25 mouse cellular contexts compared by ENCODE assay signal in genomic region chr13:23693856-23694440, GRCm38 (mm10). TPM values are rescaled to one million over a fixed set of nuclear protein-coding genes. Genes with fewer than 3 reads are reported as not detected.
DNase-seq lines count a peak whose midpoint lies in the region; ATAC-seq and TF ChIP-seq lines count a peak whose summit lies in the region.
"Had no signal": no experiment of that assay in that cellular context is flagged by ENCODE, and none has a peak within 500 bp of the region (broad histone marks: within the 10 kb centered on the region; RNA-seq: fewer than 3 reads in every experiment).

No protein-coding gene starts in this region.

- ATAC-seq in kidney, embryonic 15.5 days (replicated peaks; ENCODE audit: low FRiP score) = no peak
- ATAC-seq in kidney, embryonic 16.5 days (ENCODE audit: low FRiP score, low TSS enrichment) = no peak
- no peak for ATAC-seq in liver, postnatal 0 days
- ATAC-seq: inflammation-experienced regulatory T-cells, adult 6 months; lung, postnatal 0 days had no signal

- no peak overlapping the region for H3K27ac ChIP-seq in kidney, embryonic 15.5 days
- H3K27ac ChIP-seq in embryonic facial prominence, embryonic 10.5 days (replicated peaks) = 0 out of 2 replicates have a peak overlapping the region, but pooled peaks have one; percentile 31
- 0 out of 2 replicates have a peak overlapping the region, but pooled peaks have one; percentile 53 for H3K27ac ChIP-seq in kidney, embryonic 16.5 days (ENCODE audit: low read length)
- H3K27ac ChIP-seq in liver, postnatal 0 days (ENCODE audit: low read depth) = no peak overlapping the region
- H3K27ac ChIP-seq: hindbrain, embryonic 13.5 days; limb, embryonic 12.5 days; liver, embryonic 15.5 days; midbrain, embryonic 12.5 days; neural tube, embryonic 15.5 days had no signal

- H3K4me1 ChIP-seq in kidney, embryonic 15.5 days = peaks cover 10% of the 10 kb centered on the region
- peaks cover 14% of the 10 kb centered on the region for H3K4me1 ChIP-seq in embryonic facial prominence, embryonic 10.5 days
- peaks cover 13% of the 10 kb centered on the region; the same call in 1 of the 2 replicates for H3K4me1 ChIP-seq in kidney, embryonic 16.5 days (ENCODE audit: insufficient read depth, low read length)
- peaks cover 19% of the 10 kb centered on the region for H3K4me1 ChIP-seq in liver, postnatal 0 days (ENCODE audit: insufficient read depth)

- H3K27me3 ChIP-seq in kidney, embryonic 15.5 days = no peaks in the 10 kb centered on the region
- no peaks in the 10 kb centered on the region for H3K27me3 ChIP-seq in embryonic facial prominence, embryonic 10.5 days (replicated peaks; ENCODE audit: low read depth, poor library complexity, severe bottlenecking)
- H3K27me3 ChIP-seq in kidney, embryonic 16.5 days (ENCODE audit: insufficient read depth, low read length) = no peaks in the 10 kb centered on the region
- no peaks in the 10 kb centered on the region for H3K27me3 ChIP-seq in liver, postnatal 0 days (ENCODE audit: insufficient read depth, low read length)
- H3K27me3 ChIP-seq: hindbrain, embryonic 13.5 days; limb, embryonic 12.5 days; liver, embryonic 15.5 days; midbrain, embryonic 12.5 days; neural tube, embryonic 15.5 days had no signal

- no peak overlapping the region for H3K9ac ChIP-seq in kidney, embryonic 15.5 days
- no peak overlapping the region for H3K9ac ChIP-seq in kidney, embryonic 16.5 days (replicated peaks; ENCODE audit: low read length)
- no peak overlapping the region for H3K9ac ChIP-seq in liver, postnatal 0 days (replicated peaks)
- H3K9ac ChIP-seq: hindbrain, embryonic 13.5 days; limb, embryonic 12.5 days; liver, embryonic 15.5 days; midbrain, embryonic 12.5 days; neural tube, embryonic 15.5 days had no signal

- H3K4me2 ChIP-seq in kidney, embryonic 15.5 days = no peak overlapping the region
- no peak overlapping the region for H3K4me2 ChIP-seq in kidney, embryonic 16.5 days (replicated peaks; ENCODE audit: low read depth, low read length)
- H3K4me2 ChIP-seq in liver, postnatal 0 days (ENCODE audit: low read depth, low read length) = no peak overlapping the region
- H3K4me2 ChIP-seq: hindbrain, embryonic 13.5 days; limb, embryonic 12.5 days; liver, embryonic 15.5 days; midbrain, embryonic 12.5 days; neural tube, embryonic 15.5 days had no signal

- H3K9me3 ChIP-seq in kidney, embryonic 15.5 days (replicated peaks) = no peaks in the 10 kb centered on the region
- no peaks in the 10 kb centered on the region for H3K9me3 ChIP-seq in embryonic facial prominence, embryonic 10.5 days
- no peaks in the 10 kb centered on the region for H3K9me3 ChIP-seq in kidney, embryonic 16.5 days (ENCODE audit: low read length)
- no peaks in the 10 kb centered on the region for H3K9me3 ChIP-seq in liver, postnatal 0 days (ENCODE audit: low read length)
- H3K9me3 ChIP-seq: hindbrain, embryonic 13.5 days; limb, embryonic 12.5 days; liver, embryonic 15.5 days; midbrain, embryonic 12.5 days; neural tube, embryonic 15.5 days had no signal

- no peak overlapping the region for H3K4me3 ChIP-seq in kidney, embryonic 15.5 days (replicated peaks)
- no peak overlapping the region for H3K4me3 ChIP-seq in embryonic facial prominence, embryonic 10.5 days
- no peak overlapping the region for H3K4me3 ChIP-seq in kidney, embryonic 16.5 days (ENCODE audit: low read length)
- no peak overlapping the region for H3K4me3 ChIP-seq in liver, postnatal 0 days (ENCODE audit: low read depth, low read length)
- H3K4me3 ChIP-seq: hindbrain, embryonic 13.5 days; limb, embryonic 12.5 days; liver, embryonic 15.5 days; midbrain, embryonic 12.5 days; neural tube, embryonic 15.5 days had no signal

- peak; percentile 43 for DNase-seq in kidney, adult 18-20 months
- DNase-seq in embryonic facial prominence, embryonic 10.5 days (ENCODE audit: low spot score) = no peak
- peak; percentile 3 for DNase-seq in liver, postnatal 0 days
- DNase-seq in cerebellum, adult 8-10 months = no peak
- no peak for DNase-seq in right cerebral cortex, postnatal 36 days (ENCODE audit: low spot score in 2 of 2)
- DNase-seq: adrenal gland, postnatal 36 days; cerebellum, postnatal 10 days; gastrocnemius, postnatal 36 days; right cerebral cortex, adult 18-20 months; spleen, adult 18-20 months had no signal

- no peak for TF ChIP-seq CTCF in liver, postnatal 0 days (IDR thresholded peaks at IDR 0.05; ENCODE audit: low read depth)

- 71% methylated on average over 6 of the region's 6 CpGs for WGBS in kidney, embryonic 15.5 days
- WGBS in embryonic facial prominence, embryonic 10.5 days = 85% methylated on average over 6 of the region's 6 CpGs
- WGBS in kidney, embryonic 16.5 days = 64% methylated on average over 6 of the region's 6 CpGs
- WGBS in liver, postnatal 0 days (ENCODE audit: insufficient replicate concordance) = 79% methylated on average over 6 of the region's 6 CpGs

- no peak for TF ChIP-seq EP300 in liver, postnatal 0 days (IDR thresholded peaks at IDR 0.05; ENCODE audit: low read depth)

- H3K36me3 ChIP-seq in kidney, embryonic 15.5 days = no peaks in the 10 kb centered on the region
- no peaks in the 10 kb centered on the region for H3K36me3 ChIP-seq in embryonic facial prominence, embryonic 10.5 days (replicated peaks)
- H3K36me3 ChIP-seq in kidney, embryonic 16.5 days (ENCODE audit: insufficient read depth, low read length) = no peaks in the 10 kb centered on the region
- H3K36me3 ChIP-seq in liver, postnatal 0 days (replicated peaks; ENCODE audit: insufficient read depth, low read length) = peaks cover 11% of the 10 kb centered on the region; the same call in 1 of the 2 replicates
- H3K36me3 ChIP-seq: hindbrain, embryonic 13.5 days; limb, embryonic 12.5 days; midbrain, embryonic 12.5 days; neural tube, embryonic 15.5 days had no signal

RNA-seq across cellular contexts. Expression of gene Hist1h1t, which starts 1.7 kb away (rescaled TPM):
- 0.31 TPM in 1 of 2 replicates, not detected in the other for polyA plus RNA-seq in kidney, embryonic 15.5 days (2015; fragmentation: Nextera tagmentation; extraction: Ambion mirVana)
- polyA plus RNA-seq in embryonic facial prominence, embryonic 10.5 days (2016; fragmentation: Nextera tagmentation; extraction: Ambion mirVana) = 0.28 TPM in 1 of 2 replicates, not detected in the other
- 0.26 TPM in 1 of 2 replicates, not detected in the other for polyA plus RNA-seq in kidney, embryonic 16.5 days (2015; fragmentation: Nextera tagmentation; extraction: Ambion mirVana)
- polyA plus RNA-seq in liver, postnatal 0 days (2015; fragmentation: Nextera tagmentation; extraction: Ambion mirVana) = not detected in 2 replicates
- polyA plus RNA-seq: cortical plate, adult 2 months; embryonic facial prominence, embryonic 11.5 days; forebrain, embryonic 11.5 days; hindbrain, embryonic 13.5 days; inflammation-experienced regulatory T-cells, adult 6 months; large intestine, adult 2 months; limb, embryonic 12.5 days; liver, embryonic 15.5 days; midbrain, embryonic 12.5 days; neural tube, embryonic 15.5 days; thymus, postnatal 0 days; urinary bladder, adult 2 months had no signal

RNA-seq across cellular contexts. Expression of gene Hist1h4c, which starts 4.3 kb away (rescaled TPM):
- 7.5 and 8.5 TPM in 2 replicates for polyA plus RNA-seq in kidney, embryonic 15.5 days (2015; fragmentation: Nextera tagmentation; extraction: Ambion mirVana)
- polyA plus RNA-seq in embryonic facial prominence, embryonic 10.5 days (2016; fragmentation: Nextera tagmentation; extraction: Ambion mirVana) = 6.6 and 6.8 TPM in 2 replicates
- 4.5 and 5.9 TPM in 2 replicates for polyA plus RNA-seq in kidney, embryonic 16.5 days (2015; fragmentation: Nextera tagmentation; extraction: Ambion mirVana)
- 6.2 and 6.5 TPM in 2 replicates for polyA plus RNA-seq in liver, postnatal 0 days (2015; fragmentation: Nextera tagmentation; extraction: Ambion mirVana)

RNA-seq across cellular contexts. Expression of gene Hist1h2bc, which starts 9.9 kb away (rescaled TPM):
- 65.3 and 71.8 TPM in 2 replicates for polyA plus RNA-seq in kidney, embryonic 15.5 days (2015; fragmentation: Nextera tagmentation; extraction: Ambion mirVana)
- polyA plus RNA-seq in embryonic facial prominence, embryonic 10.5 days (2016; fragmentation: Nextera tagmentation; extraction: Ambion mirVana) = 19.0 and 20.3 TPM in 2 replicates
- 72.4 and 78.3 TPM in 2 replicates for polyA plus RNA-seq in kidney, embryonic 16.5 days (2015; fragmentation: Nextera tagmentation; extraction: Ambion mirVana)
- polyA plus RNA-seq in liver, postnatal 0 days (2015; fragmentation: Nextera tagmentation; extraction: Ambion mirVana) = 168 and 180 TPM in 2 replicates

RNA-seq across cellular contexts. Expression of gene Hist1h2ac, which starts 10.2 kb away (rescaled TPM):
- 1.3 and 1.5 TPM in 2 replicates for polyA plus RNA-seq in kidney, embryonic 15.5 days (2015; fragmentation: Nextera tagmentation; extraction: Ambion mirVana)
- 0.91 and 1.3 TPM in 2 replicates for polyA plus RNA-seq in embryonic facial prominence, embryonic 10.5 days (2016; fragmentation: Nextera tagmentation; extraction: Ambion mirVana)
- 1.3 and 1.6 TPM in 2 replicates for polyA plus RNA-seq in kidney, embryonic 16.5 days (2015; fragmentation: Nextera tagmentation; extraction: Ambion mirVana)
- 0.86 and 0.88 TPM in 2 replicates for polyA plus RNA-seq in liver, postnatal 0 days (2015; fragmentation: Nextera tagmentation; extraction: Ambion mirVana)

RNA-seq across cellular contexts. Expression of gene Hfe, which starts 16.7 kb away (rescaled TPM):
- polyA plus RNA-seq in kidney, embryonic 15.5 days (2015; fragmentation: Nextera tagmentation; extraction: Ambion mirVana) = 6.4 and 7.7 TPM in 2 replicates
- polyA plus RNA-seq in embryonic facial prominence, embryonic 10.5 days (2016; fragmentation: Nextera tagmentation; extraction: Ambion mirVana) = 1.5 and 2.0 TPM in 2 replicates
- 9.3 and 9.4 TPM in 2 replicates for polyA plus RNA-seq in kidney, embryonic 16.5 days (2015; fragmentation: Nextera tagmentation; extraction: Ambion mirVana)
- 24.0 and 25.1 TPM in 2 replicates for polyA plus RNA-seq in liver, postnatal 0 days (2015; fragmentation: Nextera tagmentation; extraction: Ambion mirVana)

Comparison
In these comparisons a context has a peak if more than half of its experiments do, and no peak if none do; other contexts are left out.
1. H3K27ac ChIP-seq: peak in embryonic facial prominence, embryonic 10.5 days (single experiment) and kidney, embryonic 16.5 days (single experiment); none in kidney, embryonic 15.5 days (single experiment) and liver, postnatal 0 days (single experiment).
2. DNase-seq: peak in kidney, adult 18-20 months (single experiment) and liver, postnatal 0 days (single experiment); none in embryonic facial prominence, embryonic 10.5 days (single experiment), cerebellum, adult 8-10 months (single experiment) and right cerebral cortex, postnatal 36 days (0 of 2).